Mouse (Mus musculus) ES-CJ7 (cell line): ENCODE data around the gene 9230104L09Rik.

ENCODE experiments used
- DNase-seq: peaks from one replicate; pipeline ENCODE4 v3.0.0; 2011; ENCODE audit warnings: low read depth, low spot score

The 9230104L09Rik gene

GRCm38 (mm10) chr2:148856630-148857400, 8.0 kb downstream of the 9230104L09Rik start:
- DNase-seq, result no peak

DNA sequence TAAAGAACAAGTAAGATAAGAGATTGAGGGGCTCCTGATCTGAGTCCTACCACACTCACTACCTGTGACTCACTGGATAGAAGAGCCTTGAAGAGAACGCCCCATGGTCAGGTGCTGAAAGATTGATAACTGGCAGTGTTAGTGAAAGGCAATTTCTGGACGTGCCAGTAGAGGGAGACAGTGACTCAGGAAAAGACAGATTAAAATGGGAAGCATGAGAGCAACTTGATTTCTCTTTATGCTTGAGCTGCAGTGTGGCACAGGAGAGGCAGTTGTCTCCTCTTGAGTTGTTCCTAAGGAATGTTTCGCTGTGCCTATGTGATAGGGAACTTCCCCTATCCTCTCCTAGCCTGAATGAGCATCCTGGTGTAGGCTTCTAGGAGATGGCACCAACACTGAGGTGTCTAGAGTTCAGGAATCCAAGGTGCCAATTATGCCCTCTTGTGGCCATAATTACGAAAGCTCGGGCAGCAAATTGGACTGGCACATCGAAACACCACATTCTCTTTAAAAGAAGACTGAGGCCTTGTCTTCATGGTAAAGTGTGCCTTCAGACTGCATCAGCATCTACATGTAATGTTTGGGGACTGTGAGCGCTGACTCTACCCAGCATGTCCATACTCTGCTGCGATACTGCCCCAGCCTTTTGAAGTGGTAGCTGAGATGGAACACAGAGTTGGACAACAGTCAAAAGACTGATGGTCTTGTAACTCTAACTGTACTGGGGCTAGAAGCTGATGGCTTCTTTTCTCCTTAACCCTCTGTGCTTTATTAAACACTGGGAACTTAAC, 13.5 kb downstream of the 9230104L09Rik start:
- peak; percentile 82 for DNase-seq

DNA sequence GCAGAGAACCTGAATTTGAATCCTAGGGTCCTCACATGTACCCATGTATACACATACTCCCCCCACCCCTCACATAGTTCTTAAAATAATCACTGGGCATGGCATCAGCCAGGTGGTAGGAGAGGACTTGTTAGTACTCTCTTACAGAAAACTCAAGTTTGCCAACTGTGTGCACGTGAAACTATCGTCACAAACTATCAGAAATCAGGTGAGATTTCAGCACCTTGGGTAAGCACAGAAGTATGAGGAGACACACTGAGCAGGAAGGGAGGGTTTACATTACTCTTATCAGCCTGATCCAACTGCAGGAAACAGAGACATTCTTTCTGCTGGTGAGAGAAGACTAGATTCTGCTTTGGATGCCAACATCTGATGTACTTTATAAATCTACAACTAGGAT, 25.6 kb downstream of the 9230104L09Rik start:
- DNase-seq, result no peak

- no peak for DNase-seq
Measured at GRCm38 (mm10) chr2:148838075-148838777, 26.6 kb downstream of the 9230104L09Rik start.

DNA sequence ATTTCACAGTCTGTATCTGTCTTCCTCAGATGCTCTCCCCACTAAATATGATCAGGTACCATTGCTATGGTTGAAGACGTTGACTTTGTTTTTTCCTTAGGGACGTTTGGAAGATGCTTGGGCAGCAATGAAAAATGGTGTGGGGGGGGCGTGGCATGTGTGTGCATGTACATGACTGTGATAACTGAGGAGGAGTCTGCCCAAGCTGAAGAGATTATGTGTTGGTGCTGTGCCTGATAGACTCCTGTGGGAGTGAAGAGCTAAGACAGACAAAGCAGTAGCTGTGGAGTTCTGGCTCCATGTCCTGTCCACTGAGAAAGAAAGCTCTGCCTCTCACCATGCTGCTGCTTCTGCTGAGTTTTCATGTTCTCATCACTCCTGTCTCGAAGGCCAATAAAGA, 29.9 kb downstream of the 9230104L09Rik start, which contains the start of gene Cst9:
TSS of gene Cst9 (plus strand) at position 236 of the 400 bp plus-strand sequence.
- no peak for DNase-seq

DNA sequence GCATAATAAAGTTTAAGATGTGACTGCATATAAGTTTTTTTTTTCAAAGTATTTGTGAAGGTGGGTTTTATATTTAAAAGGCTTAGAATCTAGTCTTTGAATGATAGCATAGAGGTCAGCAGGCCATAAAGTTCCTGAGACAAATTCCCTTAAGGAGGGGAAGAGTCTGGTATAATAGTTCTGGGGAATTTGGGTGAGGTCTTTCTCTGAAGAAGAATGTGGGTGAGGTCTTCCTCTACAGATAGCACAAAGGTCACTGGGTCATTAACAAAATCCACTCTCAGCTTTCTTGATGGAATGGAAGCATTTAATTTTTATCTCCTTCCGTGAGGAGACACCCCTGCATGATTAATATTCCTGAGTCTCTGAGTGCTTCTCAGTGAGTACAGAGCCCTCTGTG, 38.9 kb downstream of the 9230104L09Rik start:
- peak; percentile 35 for DNase-seq

DNA sequence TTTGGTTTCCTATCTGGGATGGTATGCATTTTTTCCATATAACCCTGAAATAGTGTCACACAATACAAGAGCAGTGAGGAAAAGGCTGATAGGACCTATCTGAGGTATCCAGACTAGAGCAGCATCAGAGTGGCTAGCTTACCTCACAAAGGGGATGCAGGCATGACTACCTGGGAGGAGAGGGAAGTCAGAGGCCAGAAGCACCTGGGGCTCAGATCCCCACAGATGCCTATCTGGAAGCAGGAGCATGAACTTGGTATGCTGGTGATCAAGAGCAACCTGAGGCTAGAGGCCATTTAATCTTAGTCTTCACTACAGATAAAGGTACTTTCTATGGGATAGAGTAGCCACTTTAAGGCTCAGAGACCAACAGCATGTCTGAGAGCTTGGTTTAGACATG, 44.9 kb downstream of the 9230104L09Rik start, which contains the start of gene Cst13:
TSS of gene Cst13 (plus strand) at position 173 of the 400 bp plus-strand sequence.
- DNase-seq, result no peak

DNA sequence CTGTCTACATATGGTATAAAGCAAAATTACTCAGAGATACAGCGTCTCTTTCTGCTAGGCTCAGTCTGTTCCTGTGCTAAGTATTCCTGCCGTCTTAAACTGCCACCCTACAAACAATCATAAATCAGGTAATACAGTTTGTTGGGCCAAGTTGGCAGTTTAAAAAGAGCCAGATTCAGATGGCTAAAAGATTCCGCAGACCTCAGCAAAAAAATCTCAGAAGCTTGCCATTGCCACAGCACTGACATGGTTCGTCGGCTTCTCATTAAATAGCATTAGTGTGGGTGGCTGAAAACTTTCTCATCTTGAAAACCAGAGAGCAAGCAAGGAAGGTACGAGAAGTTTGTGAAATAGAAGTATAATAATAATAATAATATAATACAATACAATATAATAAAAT, 58.1 kb downstream of the 9230104L09Rik start:
- no peak for DNase-seq

DNA sequence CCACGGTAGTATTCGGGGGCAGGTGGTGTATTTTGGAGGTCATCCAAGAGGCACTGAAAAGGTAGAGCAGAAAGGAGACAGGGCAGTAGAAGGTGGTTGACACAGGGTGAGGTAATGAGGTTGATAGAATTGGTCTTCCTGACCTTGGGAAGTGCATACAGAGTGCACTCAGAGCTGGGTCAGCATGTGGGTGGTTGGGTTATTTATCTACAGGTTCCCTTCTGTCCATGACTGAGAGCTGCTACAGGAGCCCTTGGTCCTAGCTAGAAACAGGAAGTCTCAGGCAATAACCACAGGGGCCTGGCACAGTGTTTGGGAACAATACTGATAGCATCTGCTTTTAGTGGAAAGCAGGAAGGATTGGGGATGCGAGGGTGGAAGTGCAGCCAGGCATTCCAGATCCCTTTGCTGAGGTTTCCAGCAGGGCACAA, 63.3 kb downstream of the 9230104L09Rik start:
- DNase-seq, result no peak

DNA sequence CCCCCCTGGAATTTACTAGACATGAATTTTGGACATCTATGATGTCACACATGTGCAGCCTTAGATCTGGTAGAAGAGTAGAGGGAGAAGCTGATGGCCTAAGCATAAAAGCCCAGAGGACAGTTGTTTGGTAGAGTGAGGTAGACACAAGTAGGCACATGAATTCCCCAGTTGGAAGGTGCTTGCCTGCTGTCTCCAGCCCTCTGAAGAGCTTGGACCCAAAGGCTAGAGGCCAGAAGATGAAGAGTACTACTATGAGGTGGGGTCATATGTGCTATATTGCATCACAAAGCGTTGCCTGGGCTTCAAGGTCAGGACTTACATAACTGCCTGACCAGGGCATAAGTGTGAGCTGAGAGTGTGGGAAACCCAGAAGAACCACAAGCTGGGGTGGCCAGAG, 66.4 kb downstream of the 9230104L09Rik start, which contains the start of gene Cst8:
TSS of gene Cst8 (plus strand) at position 301 of the 400 bp plus-strand sequence.
- DNase-seq, result no peak
